Mouse (Mus musculus) stomach, embryonic 15.5 days (tissue): ENCODE results near the gene Ncor2. TPM values are rescaled to one million over a fixed set of nuclear protein-coding genes. Genes with fewer than 3 reads are reported as not detected.

ENCODE experiments used
- ATAC-seq: fragments of 200-750 bp; cut with Nextera tagmentation; 2 replicates; pipeline ENCODE4 v1.8.0; 2017; ENCODE audit warnings: low read depth, moderate number of reproducible peaks, moderate TSS enrichment; ENCODE audit not compliant: insufficient read depth, low FRiP score
- H3K27ac ChIP-seq: fragments of 300-500 bp; sonication (generic); 2 replicates; pipeline ENCODE4 v1.5.1; 2015; ENCODE audit warnings: mild to moderate bottlenecking, inconsistent platforms
- H3K27me3 ChIP-seq: fragments of 300-500 bp; sonication (generic); replicated peaks from 2 replicates; pipeline ENCODE4 v1.6.1; 2015; ENCODE audit warnings: inconsistent platforms
- H3K36me3 ChIP-seq: fragments of 300-500 bp; sonication (generic); 2 replicates; pipeline ENCODE4 v1.6.1; 2015; ENCODE audit warnings: inconsistent platforms
- H3K4me1 ChIP-seq: fragments of 300-500 bp; sonication (generic); 2 replicates; pipeline ENCODE4 v1.6.1; 2015; ENCODE audit warnings: inconsistent platforms
- H3K4me2 ChIP-seq: fragments of 300-500 bp; sonication (generic); 2 replicates; pipeline ENCODE4 v1.6.1; 2015; ENCODE audit warnings: mild to moderate bottlenecking, inconsistent platforms
- H3K4me3 ChIP-seq: fragments of 300-500 bp; sonication (generic); replicated peaks from 2 replicates; pipeline ENCODE4 v1.5.1; 2015; ENCODE audit warnings: inconsistent platforms
- H3K9ac ChIP-seq: fragments of 300-500 bp; sonication (generic); 2 replicates; pipeline ENCODE4 v1.6.1; 2015; ENCODE audit warnings: inconsistent platforms
- H3K9me3 ChIP-seq: fragments of 300-500 bp; sonication (generic); 2 replicates; pipeline ENCODE4 v1.6.1; 2016; ENCODE audit warnings: inconsistent platforms
- WGBS: fragments of 180-500 bp; shearing (Covaris S2); methylation state at CpG from one replicate; pipeline ENCODE4 v1.1.7; 2015; 5-methylcytosine and 5-hydroxymethylcytosine counted together
- polyA plus RNA-seq: library from polyadenylated mRNA; unstranded; fragments of >200 nt; fragmentation: Nextera tagmentation; extraction: Ambion mirVana; gene quantifications from 2 replicates; pipeline ENCODE4 v1.2.1, GENCODE M21; 2015

Gene Ncor2
- polyA plus RNA-seq, 1 experiment from 2014 or later, result 26.7 TPM

GRCm38 (mm10) chr5:125154178-125154577 is 24.8 kb downstream of the Ncor2 start:
- WGBS, result 67% methylated on average over 5 of the region's 5 CpGs
- no peak overlapping the region for H3K9ac ChIP-seq
- no peak overlapping the region for H3K27ac ChIP-seq
- no peak for ATAC-seq
- H3K9me3 ChIP-seq, result no peaks in the 10 kb centered on the region
- H3K4me1 ChIP-seq, result peaks cover 87% of the 10 kb centered on the region
- no peaks in the 10 kb centered on the region for H3K27me3 ChIP-seq
- 0 out of 2 replicates have a peak, but pooled peaks cover 2% of the 10 kb centered on the region for H3K36me3 ChIP-seq
- no peak overlapping the region for H3K4me3 ChIP-seq
- H3K4me2 ChIP-seq, result no peak overlapping the region

- no peak overlapping the region for H3K9ac ChIP-seq
- H3K4me2 ChIP-seq, result no peak overlapping the region
- no peak for ATAC-seq
- H3K36me3 ChIP-seq, result 0 out of 2 replicates have a peak, but pooled peaks cover 2% of the 10 kb centered on the region
- no peak overlapping the region for H3K4me3 ChIP-seq
- H3K27me3 ChIP-seq, result no peaks in the 10 kb centered on the region
- no peaks in the 10 kb centered on the region for H3K9me3 ChIP-seq
- H3K4me1 ChIP-seq, result peaks cover 87% of the 10 kb centered on the region
- H3K27ac ChIP-seq, result peak overlapping the region; percentile 78; the same call in 1 of the 2 replicates
- 85% methylated on average over 11 of the region's 11 CpGs for WGBS
Measured at GRCm38 (mm10) chr5:125153201-125153816, 25.7 kb downstream of the Ncor2 start.

- peak overlapping the region; percentile 78 for H3K27ac ChIP-seq
- 14% methylated on average over 17 of the region's 17 CpGs for WGBS
- no peaks in the 10 kb centered on the region for H3K9me3 ChIP-seq
- 0 out of 2 replicates have a peak, but pooled peaks cover 2% of the 10 kb centered on the region for H3K36me3 ChIP-seq
- peaks cover 86% of the 10 kb centered on the region for H3K4me1 ChIP-seq
- H3K4me2 ChIP-seq, result peak overlapping the region; percentile 35
- 0 out of 2 replicates have a peak overlapping the region, but pooled peaks have one; percentile 2 for H3K9ac ChIP-seq
- H3K4me3 ChIP-seq, result no peak overlapping the region
- no peaks in the 10 kb centered on the region for H3K27me3 ChIP-seq
- ATAC-seq, result peak; percentile 74
Measured at GRCm38 (mm10) chr5:125151872-125152534, 27.0 kb downstream of the Ncor2 start.

GRCm38 (mm10) chr5:125150951-125151564 is 28.0 kb downstream of the Ncor2 start:
- Histone ChIP-seq H3K4me2 (peak overlapping the region; percentile 35; the same call in 1 of the 2 replicates), H3K27ac (peak overlapping the region; percentile 78), H3K9ac (no peak overlapping the region), H3K9me3 (no peaks in the 10 kb centered on the region), H3K4me3 (no peak overlapping the region), H3K27me3 (no peaks in the 10 kb centered on the region), H3K4me1 (peaks cover 81% of the 10 kb centered on the region), H3K36me3 (0 out of 2 replicates have a peak, but pooled peaks cover 2% of the 10 kb centered on the region)
- WGBS, result 25% methylated on average over 10 of the region's 10 CpGs
- no peak; the same call in 1 of the 2 replicates for ATAC-seq

- no peak overlapping the region for H3K4me3 ChIP-seq
- ATAC-seq, result no peak
- H3K4me1 ChIP-seq, result peaks cover 76% of the 10 kb centered on the region
- H3K9me3 ChIP-seq, result no peaks in the 10 kb centered on the region
- 0 out of 2 replicates have a peak, but pooled peaks cover under 1% of the 10 kb centered on the region for H3K36me3 ChIP-seq
- 72% methylated on average over 17 of the region's 17 CpGs for WGBS
- no peak overlapping the region for H3K9ac ChIP-seq
- no peak overlapping the region for H3K4me2 ChIP-seq
- H3K27me3 ChIP-seq, result no peaks in the 10 kb centered on the region
- peak overlapping the region; percentile 33; the same call in 1 of the 2 replicates for H3K27ac ChIP-seq
Measured at GRCm38 (mm10) chr5:125149142-125149541, 29.9 kb downstream of the Ncor2 start.

GRCm38 (mm10) chr5:125148686-125149085 is 30.3 kb downstream of the Ncor2 start:
- Histone ChIP-seq H3K27me3 (no peaks in the 10 kb centered on the region), H3K9me3 (no peaks in the 10 kb centered on the region), H3K36me3 (no peaks in the 10 kb centered on the region), H3K9ac (no peak overlapping the region), H3K4me3 (no peak overlapping the region), H3K4me1 (peaks cover 73% of the 10 kb centered on the region), H3K27ac (peak overlapping the region; percentile 44; the same call in 1 of the 2 replicates), H3K4me2 (no peak overlapping the region)
- WGBS, result 27% methylated on average over 5 of the region's 5 CpGs
- ATAC-seq, result 0 out of 2 replicates have a peak, but pooled peaks have one; percentile 5

GRCm38 (mm10) chr5:125148173-125148572 is 30.8 kb downstream of the Ncor2 start:
- Histone ChIP-seq H3K9me3 (no peaks in the 10 kb centered on the region), H3K36me3 (no peaks in the 10 kb centered on the region), H3K4me3 (no peak overlapping the region), H3K4me2 (no peak overlapping the region), H3K9ac (no peak overlapping the region), H3K27ac (0 out of 2 replicates have a peak overlapping the region, but pooled peaks have one; percentile 44), H3K4me1 (peaks cover 72% of the 10 kb centered on the region), H3K27me3 (no peaks in the 10 kb centered on the region)
- 72% methylated on average over 10 of the region's 10 CpGs for WGBS
- ATAC-seq, result no peak

- 0 out of 2 replicates have a peak overlapping the region, but pooled peaks have one; percentile 4 for H3K27ac ChIP-seq
- WGBS, result 90% methylated on average over 4 of the region's 5 CpGs
Measured at GRCm38 (mm10) chr5:125147124-125147523, 31.9 kb downstream of the Ncor2 start.

GRCm38 (mm10) chr5:125143114-125143872 is 35.7 kb downstream of the Ncor2 start:
- 82% methylated on average over 12 of the region's 12 CpGs for WGBS
- no peaks in the 10 kb centered on the region for H3K36me3 ChIP-seq
- no peak overlapping the region for H3K4me3 ChIP-seq
- no peak overlapping the region for H3K4me2 ChIP-seq
- no peaks in the 10 kb centered on the region for H3K9me3 ChIP-seq
- ATAC-seq, result no peak
- no peaks in the 10 kb centered on the region for H3K27me3 ChIP-seq
- H3K9ac ChIP-seq, result no peak overlapping the region
- peak overlapping the region; percentile 97 for H3K27ac ChIP-seq
- H3K4me1 ChIP-seq, result peaks cover 76% of the 10 kb centered on the region

More at GRCm38 (mm10) chr5:125147124-125147523, 31.9 kb downstream of the Ncor2 start:
- Histone ChIP-seq H3K4me3 (no peak overlapping the region), H3K4me2 (no peak overlapping the region), H3K9me3 (no peaks in the 10 kb centered on the region), H3K27me3 (no peaks in the 10 kb centered on the region), H3K4me1 (peaks cover 73% of the 10 kb centered on the region), H3K9ac (no peak overlapping the region), H3K36me3 (no peaks in the 10 kb centered on the region)
- ATAC-seq, result no peak

- ATAC-seq, result no peak
- Histone ChIP-seq H3K27me3 (no peaks in the 10 kb centered on the region), H3K27ac (peak overlapping the region; percentile 97), H3K36me3 (no peaks in the 10 kb centered on the region), H3K4me1 (peaks cover 75% of the 10 kb centered on the region), H3K9ac (no peak overlapping the region), H3K9me3 (no peaks in the 10 kb centered on the region), H3K4me3 (no peak overlapping the region), H3K4me2 (peak overlapping the region; percentile 79)
- WGBS, result 29% methylated on average over 5 of the region's 5 CpGs
Measured at GRCm38 (mm10) chr5:125141916-125142315, 37.1 kb downstream of the Ncor2 start.

- no peak overlapping the region for H3K9ac ChIP-seq
- H3K36me3 ChIP-seq, result no peaks in the 10 kb centered on the region
- H3K27me3 ChIP-seq, result no peaks in the 10 kb centered on the region
- ATAC-seq, result peak; percentile 60; the same call in 1 of the 2 replicates
- 11% methylated on average over 7 of the region's 7 CpGs for whole genome bisulfite sequencing
- no peaks in the 10 kb centered on the region for H3K9me3 ChIP-seq
- H3K4me1 ChIP-seq, result peaks cover 78% of the 10 kb centered on the region
- peak overlapping the region; percentile 79 for H3K4me2 ChIP-seq
- peak overlapping the region; percentile 97 for H3K27ac ChIP-seq
- H3K4me3 ChIP-seq, result peak overlapping the region; percentile 19; the same call in 1 of the 2 replicates
Measured at GRCm38 (mm10) chr5:125141525-125141880, 37.5 kb downstream of the Ncor2 start.
